Mouse (Mus musculus): ENCODE results near the gene Col4a3.

DNA sequence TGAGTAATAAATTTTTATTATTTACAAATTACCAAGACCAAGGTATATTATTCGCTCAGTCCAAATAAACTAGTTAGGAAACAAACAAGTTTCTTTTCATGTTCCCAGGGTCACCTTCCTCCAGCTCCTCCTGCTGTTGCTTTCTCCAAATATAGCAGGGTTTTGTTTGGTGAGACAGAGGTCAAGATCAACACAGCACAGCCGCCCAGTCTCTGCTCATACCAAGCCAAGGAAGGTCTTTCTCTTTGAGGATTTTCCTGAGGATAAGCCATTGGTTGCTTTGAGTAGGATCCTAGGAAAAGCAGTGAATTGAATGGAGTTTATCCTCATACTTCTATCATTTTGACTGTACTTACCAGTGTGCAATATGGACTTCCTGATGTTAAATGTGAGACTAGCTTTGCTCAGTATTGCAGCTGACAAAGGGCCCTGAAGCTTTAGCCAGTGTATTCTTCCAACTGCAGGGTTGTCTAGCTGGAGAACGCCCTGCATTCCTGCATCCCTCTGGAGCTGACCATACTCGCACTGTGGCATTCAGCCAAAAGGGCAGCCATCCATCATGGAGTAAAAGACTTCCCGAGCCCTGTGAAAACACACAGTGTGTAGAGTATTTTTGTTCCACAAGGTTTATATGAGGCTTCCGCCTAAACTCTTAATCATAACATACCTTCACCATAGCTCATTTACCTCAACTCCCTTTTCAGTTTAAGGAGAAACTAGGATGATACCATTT lies 10.3 kb downstream of the Col4a3 start:
- TF ChIP-seq CTCF (conservative IDR thresholded peaks at IDR 0.05; ENCODE audit: low read length) = no peak
- no peak for TF ChIP-seq POU5F1 (IDR thresholded peaks at IDR 0.05; ENCODE audit: borderline replicate concordance, low read length)

Measured in E14TG2a.4 (cell line).